Mouse (Mus musculus) hematopoietic multipotent progenitor cell, adult 10-12 weeks (in vitro differentiated cells): ENCODE data around the gene Rpl37a. TPM values are rescaled to one million over a fixed set of nuclear protein-coding genes. Genes with fewer than 3 reads are reported as not detected.

Source experiments
- polyA plus RNA-seq: library from polyadenylated mRNA; stranded (reverse); fragments of >175 nt; gene quantifications from 2 replicates; pipeline ENCODE4 v1.2.3, GENCODE M21; 2012; ENCODE audit warnings: low replicate concordance

Gene Rpl37a
- 82.5 and 185 TPM in 2 replicates for polyA plus RNA-seq

GRCm38 (mm10) chr1:72710753-72711653 lies at the start of gene Rpl37a:
Gene Rpl37a (plus strand): TSS chr1:72711290.

GRCm38 (mm10) chr1:72700479-72700878 lies 10.6 kb upstream of the Rpl37a start, which contains the start of gene Ankar:
Gene Ankar (minus strand): TSS chr1:72700579.

Other genes with a start within 250 kb of the Rpl37a start
- not detected in 2 replicates for gene March4, start 174.4 kb upstream of the Rpl37a start, polyA plus RNA-seq
- 3.1 and 12.9 TPM in 2 replicates for gene Smarcal1, start 128.0 kb upstream of the Rpl37a start, polyA plus RNA-seq
- gene Ankar, start 10.7 kb upstream of the Rpl37a start, polyA plus RNA-seq: not detected in 2 replicates
- 0.27 and 0.82 TPM in 2 replicates for gene Igfbp2, start 113.2 kb downstream of the Rpl37a start, polyA plus RNA-seq
- gene Igfbp5, start 163.6 kb downstream of the Rpl37a start, polyA plus RNA-seq: 0.04 and 0.24 TPM in 2 replicates